Mouse (Mus musculus) C2C12 (cell line): ENCODE measurements at regions not wholly inside any gene's neighbourhood (a gene's known extent, or its start where the extent isn't known, plus 50 kb on each side); places are given as distances from the start of the nearest gene placed in this dataset.

Source experiments
- H3K27me3 ChIP-seq: one replicate; pipeline ENCODE4 v1.6.1; 2011; ENCODE audit not compliant: control insufficient read depth, insufficient read depth, insufficient read length
- H3K36me3 ChIP-seq: one replicate; pipeline ENCODE4 v1.6.1; 2011; ENCODE audit not compliant: control insufficient read depth, insufficient read depth
- H3K4me3 ChIP-seq: one replicate; pipeline ENCODE4 v1.5.1; 2011; ENCODE audit warnings: mild to moderate bottlenecking, control low read depth; ENCODE audit not compliant: poor library complexity, insufficient read depth, severe bottlenecking
- H3K79me2 ChIP-seq: one replicate; pipeline ENCODE4 v1.6.1; 2011; ENCODE audit not compliant: control insufficient read depth, insufficient read depth
- H3K79me3 ChIP-seq: one replicate; pipeline ENCODE4 v1.6.1; 2011; ENCODE audit warnings: low read depth, control low read depth
- H3ac ChIP-seq: one replicate; pipeline ENCODE3; 2011; ENCODE audit warnings: low read depth; ENCODE audit not compliant: control insufficient read depth, insufficient read length
- CEBPB ChIP-seq: IDR thresholded peaks from one replicate; pipeline ENCODE4 v1.6.1; 2011; ENCODE audit warnings: low read depth, mild to moderate bottlenecking, control low read depth, moderate library complexity
- CTCF ChIP-seq: IDR thresholded peaks from one replicate; pipeline ENCODE4 v1.5.1; 2011; ENCODE audit not compliant: control insufficient read depth, insufficient read depth, insufficient read length
- FOSL1 ChIP-seq: IDR thresholded peaks from one replicate; pipeline ENCODE4 v1.8.0; 2011; ENCODE audit warnings: mild to moderate bottlenecking, low read length; ENCODE audit not compliant: poor library complexity, insufficient read depth, severe bottlenecking
- MAX ChIP-seq: IDR thresholded peaks from one replicate; pipeline ENCODE4 v1.6.1; 2011; ENCODE audit warnings: mild to moderate bottlenecking, control low read depth
- MYOD1 ChIP-seq: IDR thresholded peaks from one replicate; pipeline ENCODE4 v1.6.1; 2011; ENCODE audit warnings: low read depth; ENCODE audit not compliant: control insufficient read depth, insufficient read length
- MYOG ChIP-seq: IDR thresholded peaks from one replicate; pipeline ENCODE4 v1.6.1; 2011; ENCODE audit not compliant: control insufficient read depth, insufficient read length; ENCODE audit errors: extremely low read depth
- USF1 ChIP-seq: IDR thresholded peaks from one replicate; pipeline ENCODE4 v1.6.1; 2011; ENCODE audit warnings: low read depth, mild to moderate bottlenecking, control low read depth, moderate library complexity

- H3K79me2 ChIP-seq: no peaks in the 10 kb centered on the region
- no peaks in the 10 kb centered on the region for H3K79me3 ChIP-seq
- no peaks in the 10 kb centered on the region for H3K27me3 ChIP-seq
- peak; percentile 21 for TF ChIP-seq FOSL1
- no peak for TF ChIP-seq MYOD1
- H3ac ChIP-seq: no peak overlapping the region
- H3K4me3 ChIP-seq: no peak overlapping the region
- H3K36me3 ChIP-seq: no peaks in the 10 kb centered on the region
Measured at GRCm38 (mm10) chr4:51576456-51576855, 360.0 kb downstream of the Cylc2 start.

GRCm38 (mm10) chr4:51594044-51594443 lies 377.6 kb downstream of the Cylc2 start:
- Histone ChIP-seq H3K79me3 (no peaks in the 10 kb centered on the region), H3K27me3 (no peaks in the 10 kb centered on the region), H3ac (no peak overlapping the region), H3K79me2 (no peaks in the 10 kb centered on the region), H3K36me3 (no peaks in the 10 kb centered on the region), H3K4me3 (no peak overlapping the region)
- TF ChIP-seq USF1: no peak
- TF ChIP-seq CTCF: no peak
- no peak for TF ChIP-seq FOSL1
- peak; percentile 54 for TF ChIP-seq MYOD1
- no peak for TF ChIP-seq MYOG
- peak; percentile 70 for TF ChIP-seq MAX
- no peak for TF ChIP-seq CEBPB

- Histone ChIP-seq H3K79me3 (no peaks in the 10 kb centered on the region), H3K36me3 (no peaks in the 10 kb centered on the region), H3K79me2 (no peaks in the 10 kb centered on the region), H3K4me3 (no peak overlapping the region), H3K27me3 (no peaks in the 10 kb centered on the region), H3ac (no peak overlapping the region)
- no peak for TF ChIP-seq MAX
- TF ChIP-seq CEBPB: no peak
- TF ChIP-seq CTCF: no peak
- no peak for TF ChIP-seq USF1
- no peak for TF ChIP-seq MYOG
Measured at GRCm38 (mm10) chr4:51597850-51598249, 381.4 kb downstream of the Cylc2 start.

GRCm38 (mm10) chr4:51599984-51600747 lies 383.7 kb downstream of the Cylc2 start:
- peak; percentile 84 for TF ChIP-seq MYOD1
- TF ChIP-seq CTCF: no peak
- no peak overlapping the region for H3ac ChIP-seq
- no peak overlapping the region for H3K4me3 ChIP-seq
- H3K79me2 ChIP-seq: no peaks in the 10 kb centered on the region
- no peaks in the 10 kb centered on the region for H3K27me3 ChIP-seq
- H3K79me3 ChIP-seq: no peaks in the 10 kb centered on the region
- H3K36me3 ChIP-seq: no peaks in the 10 kb centered on the region

GRCm38 (mm10) chr4:51627289-51627688 lies 410.8 kb downstream of the Cylc2 start:
- H3K36me3 ChIP-seq: no peaks in the 10 kb centered on the region
- H3K79me3 ChIP-seq: no peaks in the 10 kb centered on the region
- TF ChIP-seq MYOG: no peak
- no peak overlapping the region for H3ac ChIP-seq
- H3K79me2 ChIP-seq: no peaks in the 10 kb centered on the region
- no peak overlapping the region for H3K4me3 ChIP-seq
- H3K27me3 ChIP-seq: no peaks in the 10 kb centered on the region

GRCm38 (mm10) chr4:51633471-51633870 lies 417.0 kb downstream of the Cylc2 start:
- Histone ChIP-seq H3K36me3 (no peaks in the 10 kb centered on the region), H3ac (no peak overlapping the region), H3K27me3 (no peaks in the 10 kb centered on the region), H3K79me3 (no peaks in the 10 kb centered on the region), H3K79me2 (no peaks in the 10 kb centered on the region), H3K4me3 (no peak overlapping the region)
- no peak for TF ChIP-seq CTCF
